Mouse (Mus musculus): ENCODE data around the gene Vac14.

Vac14 gene

DNA sequence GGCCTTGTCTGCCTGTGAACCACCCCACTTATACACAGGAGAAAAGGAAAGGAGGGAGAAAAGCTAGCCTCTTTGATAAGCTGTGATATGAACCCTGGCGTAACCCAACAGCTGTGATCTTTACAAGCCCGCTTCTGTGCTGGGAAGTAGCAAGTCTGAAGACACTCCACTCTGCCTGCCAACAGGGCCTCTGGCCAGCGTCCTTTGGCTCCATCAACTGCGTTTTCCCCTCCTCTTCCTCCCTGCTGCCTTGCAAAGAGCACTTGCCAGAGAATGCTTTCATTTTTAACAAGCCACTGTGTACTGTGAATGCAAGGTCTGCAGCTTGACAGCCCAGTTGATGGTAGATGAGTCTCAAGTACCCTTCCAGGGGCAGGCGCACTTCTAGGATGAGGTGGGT is 69.3 kb downstream of the Vac14 start:
- no peak for DNase-seq (ENCODE audit: low spot score)

DNA sequence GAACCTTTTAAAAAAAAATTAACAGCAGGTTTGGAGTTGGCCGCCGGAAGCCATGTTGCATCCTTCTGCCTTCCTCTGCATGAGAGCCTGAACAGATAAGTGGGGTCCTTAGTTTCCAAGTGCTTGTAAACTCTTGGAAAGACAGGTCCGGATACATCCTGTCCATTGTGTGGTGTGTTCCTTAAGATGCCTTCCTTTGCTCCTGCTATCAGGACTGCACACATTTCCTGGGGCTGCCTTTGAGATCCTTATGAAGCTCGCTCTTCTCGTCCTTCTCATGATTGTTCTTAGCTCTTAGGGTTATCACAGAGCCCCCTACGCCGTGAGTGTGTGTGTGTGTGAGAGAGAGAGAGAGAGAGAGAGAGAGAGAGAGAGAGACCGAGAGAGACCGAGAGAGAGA is 71.6 kb downstream of the Vac14 start:
- no peak for DNase-seq (ENCODE audit: low spot score)

DNA sequence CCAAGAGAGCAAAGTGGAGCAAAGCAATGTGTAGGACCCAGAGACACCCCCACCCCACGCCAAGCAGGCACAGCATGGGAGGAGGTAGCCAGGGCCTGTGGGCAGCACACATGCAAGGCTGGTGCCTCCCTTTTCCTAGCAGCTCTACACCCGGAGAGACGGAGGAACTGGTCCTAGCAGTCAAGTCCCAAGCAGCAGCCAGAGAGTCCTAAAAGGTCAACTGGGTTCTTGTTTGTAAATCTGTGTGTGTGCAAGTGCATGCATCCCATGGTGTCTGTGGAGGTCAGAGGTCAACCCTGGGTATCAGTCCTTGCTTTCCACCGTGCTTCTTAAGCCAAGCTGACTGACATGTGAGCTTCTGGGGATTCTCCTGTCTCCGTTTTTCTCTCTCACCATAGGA is 75.8 kb downstream of the Vac14 start:
- DNase-seq (ENCODE audit: low spot score): no peak

DNA sequence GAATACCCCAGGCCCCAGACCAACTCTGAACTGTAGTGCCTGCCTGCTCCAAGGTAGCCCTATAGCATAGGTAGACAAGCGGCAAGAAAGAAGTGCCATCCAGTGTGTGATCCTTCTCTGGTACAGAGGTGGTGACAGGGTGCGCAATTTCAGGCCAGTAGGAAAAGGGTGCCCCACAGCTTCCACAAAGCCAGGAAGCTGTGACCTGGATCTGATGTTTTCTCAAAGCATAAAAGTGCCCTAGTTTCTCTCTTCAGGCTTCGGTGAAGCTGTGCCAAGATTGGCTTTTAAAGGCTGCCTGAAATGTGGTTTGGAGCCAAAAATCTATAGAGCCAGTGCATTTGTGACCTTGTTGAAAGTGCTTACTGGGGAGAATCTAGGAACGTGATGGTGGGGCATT is 76.4 kb downstream of the Vac14 start:
- DNase-seq (ENCODE audit: low spot score): no peak

DNA sequence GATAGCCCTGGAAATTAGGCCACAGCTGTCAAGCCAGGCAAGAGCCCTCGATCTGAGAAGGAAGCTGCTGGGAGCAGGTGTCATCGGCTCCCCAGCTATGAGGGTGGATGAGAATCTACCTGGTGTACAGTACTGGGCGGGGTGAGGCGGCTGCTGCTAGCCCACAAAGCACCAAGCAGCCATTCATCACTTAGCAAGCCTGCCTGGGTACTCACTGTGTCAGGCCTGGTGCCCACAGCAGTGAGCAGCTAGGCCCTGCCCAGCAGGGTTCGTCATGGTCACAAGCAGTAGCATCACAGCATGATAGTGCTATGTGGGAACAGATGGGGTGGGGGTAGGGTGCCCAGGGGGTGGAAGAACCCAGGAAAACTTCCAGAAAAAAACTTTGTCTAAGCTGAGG is 77.0 kb downstream of the Vac14 start:
- DNase-seq (ENCODE audit: low spot score): no peak

DNA sequence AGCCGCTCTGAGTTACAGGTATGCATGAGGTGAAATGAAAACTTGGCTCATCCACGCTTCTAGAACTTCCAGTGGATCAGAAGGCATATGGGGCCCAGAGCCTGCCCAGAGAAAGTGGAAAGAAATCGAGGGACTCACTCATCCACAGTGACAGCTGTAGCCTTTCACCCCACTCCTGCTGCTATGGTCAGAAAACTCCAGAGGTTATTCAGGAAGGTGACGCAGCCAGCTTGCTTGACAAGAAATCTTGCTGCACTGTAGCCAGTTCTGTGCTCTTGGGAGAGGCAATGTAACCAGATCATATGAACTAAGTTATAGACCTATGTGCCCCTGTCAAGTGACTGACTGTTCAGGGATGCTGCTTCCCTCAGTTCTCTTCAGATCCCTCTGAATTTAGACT is 77.7 kb downstream of the Vac14 start:
- no peak for DNase-seq (ENCODE audit: low spot score)

DNA sequence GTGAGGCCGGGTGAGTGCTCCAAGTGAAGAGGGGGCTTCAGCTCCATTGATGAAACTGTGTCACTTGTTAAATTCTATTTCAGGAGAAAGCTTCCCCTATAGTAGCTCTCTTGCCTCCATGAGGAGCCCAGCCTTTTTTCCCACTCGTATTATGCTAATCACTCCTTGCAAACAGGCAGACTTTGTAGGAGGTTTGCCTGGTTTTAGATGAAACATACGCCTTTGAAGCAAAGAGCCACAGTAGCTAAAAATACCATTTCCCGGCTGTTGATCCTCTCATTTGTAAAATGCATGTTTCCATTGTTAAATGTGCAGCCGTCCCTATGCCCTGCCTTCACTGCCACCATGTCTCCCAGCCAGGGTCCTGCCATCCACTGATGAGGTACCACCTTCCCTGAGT is 79.2 kb downstream of the Vac14 start:
- DNase-seq (ENCODE audit: low spot score): no peak

DNA sequence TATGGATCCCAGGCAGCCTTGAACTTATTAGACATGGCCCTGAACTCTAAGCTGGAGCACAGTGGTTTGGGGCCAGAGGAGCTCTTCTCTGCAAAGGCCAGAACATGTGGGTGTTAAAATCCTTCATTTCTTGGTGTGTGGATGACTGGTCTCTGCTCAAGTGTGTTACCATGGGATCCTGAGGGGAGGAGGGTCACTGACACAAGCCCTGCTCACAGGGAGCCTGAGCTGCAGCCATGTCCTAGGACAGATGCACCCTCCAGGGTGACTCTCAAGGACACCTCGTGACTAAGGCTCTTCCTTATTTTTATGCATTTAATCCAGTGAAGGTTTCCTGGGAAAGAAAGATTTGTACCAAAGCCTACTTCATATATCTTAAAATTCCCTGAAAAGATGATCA is 79.7 kb downstream of the Vac14 start:
- DNase-seq (ENCODE audit: low spot score): no peak

DNA sequence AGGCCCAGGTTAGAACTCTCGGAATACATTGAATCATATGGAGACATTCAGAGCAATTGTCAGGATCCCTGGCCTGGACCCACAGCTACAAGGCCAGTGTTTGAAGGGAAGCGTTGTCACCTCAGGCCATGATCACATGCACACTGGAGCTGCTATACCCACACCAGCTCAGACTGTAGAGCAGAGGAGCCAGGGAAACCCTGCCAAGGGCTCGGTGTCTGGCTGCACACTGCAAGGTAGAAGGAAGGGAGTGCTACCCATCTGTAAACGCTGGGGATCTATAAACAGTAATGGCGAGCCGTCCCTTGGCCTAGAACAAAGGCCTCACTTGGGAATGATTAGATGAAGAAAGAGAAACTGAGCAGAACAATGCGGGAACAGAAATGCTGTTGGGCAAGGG is 81.1 kb downstream of the Vac14 start:
- DNase-seq (ENCODE audit: low spot score): no peak

DNA sequence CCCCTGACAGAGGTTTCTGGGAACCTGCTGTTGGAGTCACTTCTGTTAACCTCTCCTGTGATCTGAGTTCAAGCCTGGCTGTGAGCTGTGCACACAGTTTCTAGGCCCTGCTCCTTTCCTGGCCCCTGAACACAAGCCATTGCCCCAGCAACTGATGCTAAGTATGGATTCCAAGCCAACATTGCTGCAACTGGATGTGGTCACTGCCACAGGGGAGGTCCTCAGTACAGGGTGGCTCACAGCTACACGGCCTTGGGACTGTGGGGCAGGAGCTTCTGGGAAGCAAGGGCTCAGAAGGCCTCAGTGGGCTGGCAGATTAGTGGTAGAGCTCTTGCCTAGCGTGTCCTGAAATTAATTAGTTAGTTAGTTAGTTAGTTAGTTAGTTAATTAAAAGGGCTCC is 82.2 kb downstream of the Vac14 start:
- DNase-seq (ENCODE audit: low spot score): no peak

DNA sequence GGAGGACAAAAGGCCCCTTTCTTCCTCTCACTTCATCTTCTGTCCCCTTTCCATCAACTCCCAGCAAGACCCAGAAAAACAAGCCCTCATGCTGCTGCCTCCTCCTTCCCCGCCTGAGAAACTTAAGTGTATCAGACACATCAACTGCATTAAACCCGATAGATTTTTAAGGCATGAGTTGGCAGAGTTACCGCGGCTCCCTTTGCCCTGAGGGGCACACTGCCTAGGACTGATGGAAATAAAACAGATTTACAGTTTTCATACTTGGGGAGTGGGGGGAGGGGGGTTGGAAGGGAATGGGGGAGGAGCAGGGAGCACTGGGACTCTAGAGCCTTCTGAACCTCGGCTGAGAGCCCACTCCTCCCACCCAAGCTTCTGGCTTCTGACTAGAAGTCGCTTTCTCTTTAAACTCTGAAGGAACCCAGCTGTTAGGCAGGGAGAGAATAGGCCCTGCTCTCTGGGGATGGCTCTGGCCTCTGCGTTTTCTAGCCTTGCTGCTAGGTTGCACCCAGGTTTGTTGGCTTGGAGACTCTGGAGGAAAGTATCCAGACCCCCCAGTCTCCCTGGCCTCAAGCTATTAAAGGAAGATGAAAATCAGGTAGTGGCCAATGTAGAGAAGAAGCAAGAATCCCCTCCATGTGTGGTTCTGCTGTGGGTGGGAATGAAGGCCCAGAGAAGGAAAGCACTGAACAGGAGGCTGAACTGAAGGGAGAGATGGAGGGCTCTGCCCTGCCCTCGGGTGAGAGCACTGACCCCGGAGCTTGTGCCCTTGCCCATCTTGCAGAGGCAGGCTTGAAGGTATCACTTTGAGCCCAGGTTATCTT is 84.5 kb downstream of the Vac14 start:
- DNase-seq (ENCODE audit: low spot score): no peak

DNA sequence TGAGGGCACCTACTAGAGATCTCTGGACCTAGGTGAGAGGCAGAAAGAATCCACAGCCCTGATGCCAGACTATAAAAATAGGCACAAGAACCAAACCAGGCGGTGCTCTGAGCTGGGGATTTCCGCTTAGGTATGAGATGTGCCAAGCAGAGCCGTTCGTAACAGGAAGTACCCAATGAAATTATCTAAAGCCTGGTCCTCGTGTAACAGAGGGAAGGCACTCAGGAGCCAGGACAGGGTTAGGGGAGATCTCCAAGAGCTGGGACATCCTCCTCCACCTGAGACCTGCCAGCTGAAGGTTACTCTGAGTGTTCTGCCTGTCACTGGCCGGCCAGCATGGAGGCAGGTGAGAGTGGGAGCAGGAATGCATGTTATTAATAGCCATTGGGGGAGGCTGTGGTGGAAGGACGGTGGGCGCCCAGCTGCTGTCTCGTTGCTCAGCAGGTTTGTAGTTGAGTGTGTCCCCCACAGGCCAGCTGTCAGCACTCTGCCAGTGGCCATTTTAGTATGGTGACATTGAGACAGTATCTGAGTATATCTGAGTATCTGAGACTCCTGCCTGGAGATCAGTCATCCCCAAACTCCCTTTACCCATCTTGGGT is 85.2 kb downstream of the Vac14 start:
- no peak for DNase-seq (ENCODE audit: low spot score)

DNA sequence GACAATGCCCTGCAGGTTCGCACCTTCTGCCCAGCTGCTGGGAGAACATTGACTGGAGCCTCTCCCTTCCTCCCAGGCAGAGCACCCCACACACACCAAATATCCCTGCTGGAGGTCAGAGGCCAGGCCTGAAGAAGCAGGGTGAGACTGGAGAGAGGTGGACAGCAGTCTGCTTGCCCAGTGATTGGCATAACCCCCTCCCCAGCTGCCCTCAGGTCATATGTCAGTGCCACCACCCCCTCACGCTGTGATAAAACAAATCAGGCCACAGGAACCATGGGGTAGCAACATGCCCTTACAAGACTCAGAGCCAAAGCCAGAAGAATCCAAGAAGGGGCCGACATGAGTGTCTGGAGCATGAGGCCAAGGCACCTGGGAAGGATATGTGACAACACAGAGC is 85.7 kb downstream of the Vac14 start:
- no peak for DNase-seq (ENCODE audit: low spot score)

DNA sequence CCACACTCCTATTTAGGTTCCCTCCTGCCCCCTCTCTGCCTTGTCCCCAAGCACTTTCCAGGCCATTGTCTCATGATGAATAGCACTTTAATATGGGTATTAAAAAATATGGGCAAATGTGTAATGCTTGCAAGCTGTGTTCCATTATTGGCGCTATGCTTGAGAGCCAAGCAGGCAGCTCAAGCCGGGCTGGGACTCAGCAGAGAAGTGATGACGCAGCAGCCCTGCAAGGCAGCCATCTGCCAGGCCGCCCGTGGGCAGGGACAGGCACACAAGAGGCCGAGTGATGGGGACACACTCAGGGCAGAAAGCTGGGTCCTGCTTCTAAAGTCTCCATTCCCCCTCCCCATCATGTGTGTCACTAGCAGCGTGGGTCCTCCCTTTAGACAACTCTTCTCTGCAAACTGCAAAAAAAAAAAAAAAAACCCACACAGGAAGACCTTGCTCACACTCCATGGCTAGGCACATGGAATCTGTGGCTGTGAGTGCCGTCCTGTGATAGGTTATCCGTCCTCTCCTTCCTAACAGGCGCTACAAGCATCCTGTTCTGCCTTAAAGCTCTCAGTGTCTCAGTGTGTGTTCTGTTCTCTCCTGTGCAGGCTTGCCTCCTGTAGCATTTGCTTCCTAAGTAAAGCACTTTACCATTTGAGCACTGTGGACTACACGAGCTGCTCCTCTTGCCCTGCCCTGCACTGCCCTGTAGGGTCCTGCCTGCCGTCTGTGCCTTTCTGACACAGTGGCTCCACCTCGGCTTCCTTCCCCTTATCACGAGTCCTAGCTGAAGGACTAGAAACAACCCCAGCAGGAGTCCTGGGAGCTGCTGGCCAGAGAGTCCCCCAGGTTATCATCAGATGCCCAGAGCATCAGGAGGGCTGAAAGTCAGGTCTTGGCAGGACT is 87.3 kb downstream of the Vac14 start:
- no peak for DNase-seq (ENCODE audit: low spot score)

DNA sequence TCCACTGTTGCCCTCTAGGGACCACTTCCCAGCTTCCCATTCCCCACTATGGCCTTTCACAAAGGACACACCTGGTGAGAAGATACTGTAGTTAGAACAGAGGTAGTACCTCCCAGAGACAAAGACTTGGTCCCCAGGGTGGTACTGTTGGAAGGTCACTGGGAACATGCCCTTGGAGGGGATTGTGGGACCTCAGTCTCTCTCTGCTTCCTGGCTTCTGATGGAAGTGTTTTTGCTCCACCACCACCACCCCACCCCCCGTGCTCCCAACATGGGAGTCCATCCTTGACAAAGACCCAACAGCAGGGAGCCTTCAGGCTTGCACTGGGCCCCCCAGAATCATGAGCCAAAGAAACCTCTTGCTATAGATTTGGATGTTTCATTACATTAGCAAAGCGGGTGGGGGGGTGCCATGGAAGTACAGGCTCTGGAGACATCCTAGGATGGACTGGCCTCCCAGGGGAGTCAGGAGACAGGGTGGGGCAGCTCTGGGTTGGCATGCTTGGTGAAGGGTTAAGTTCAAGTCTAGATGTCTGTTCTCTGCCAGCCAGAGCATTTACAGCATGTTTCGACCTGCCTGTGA is 88.0 kb downstream of the Vac14 start:
- no peak for DNase-seq (ENCODE audit: low spot score)

DNA sequence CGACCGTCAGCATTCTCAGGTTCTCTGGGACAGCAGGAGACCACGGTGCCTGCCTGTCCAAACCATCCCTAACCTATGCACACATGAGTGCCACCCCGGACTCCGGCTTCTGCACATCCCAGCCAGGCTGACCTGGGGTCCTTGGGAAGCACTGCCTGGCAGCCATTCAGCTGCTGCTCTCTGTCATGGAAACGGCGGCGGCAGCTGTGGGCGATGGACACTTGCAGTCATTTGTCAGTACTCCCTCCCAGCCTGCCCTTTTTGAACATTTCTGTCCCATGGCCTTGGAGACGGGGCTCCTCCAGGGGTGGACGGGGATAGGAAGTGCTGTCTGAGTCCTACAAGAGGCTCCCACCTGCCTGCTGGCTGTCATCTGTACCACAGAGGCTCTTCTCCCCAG is 90.0 kb downstream of the Vac14 start:
- DNase-seq (ENCODE audit: low spot score): no peak

DNA sequence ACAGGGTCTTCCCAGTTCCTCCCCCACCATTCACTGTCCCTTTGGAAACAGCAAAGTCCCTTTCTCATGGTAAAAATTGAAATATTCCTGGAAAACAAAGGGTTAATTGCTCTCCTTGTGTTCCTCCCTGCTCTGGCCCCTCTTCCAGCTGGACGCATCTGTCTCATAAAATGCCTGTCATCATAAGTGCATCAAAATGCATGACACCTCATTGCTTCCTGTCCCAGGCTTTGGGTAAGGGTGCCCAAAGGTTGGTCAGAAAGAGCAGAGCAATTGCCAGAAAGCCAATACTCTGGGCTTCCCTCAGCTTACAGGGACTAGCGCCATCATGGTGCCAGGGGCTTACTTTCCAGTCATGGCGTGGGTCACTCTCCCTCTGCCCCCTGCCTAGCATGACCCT is 92.2 kb downstream of the Vac14 start:
- DNase-seq (ENCODE audit: low spot score): no peak

DNA sequence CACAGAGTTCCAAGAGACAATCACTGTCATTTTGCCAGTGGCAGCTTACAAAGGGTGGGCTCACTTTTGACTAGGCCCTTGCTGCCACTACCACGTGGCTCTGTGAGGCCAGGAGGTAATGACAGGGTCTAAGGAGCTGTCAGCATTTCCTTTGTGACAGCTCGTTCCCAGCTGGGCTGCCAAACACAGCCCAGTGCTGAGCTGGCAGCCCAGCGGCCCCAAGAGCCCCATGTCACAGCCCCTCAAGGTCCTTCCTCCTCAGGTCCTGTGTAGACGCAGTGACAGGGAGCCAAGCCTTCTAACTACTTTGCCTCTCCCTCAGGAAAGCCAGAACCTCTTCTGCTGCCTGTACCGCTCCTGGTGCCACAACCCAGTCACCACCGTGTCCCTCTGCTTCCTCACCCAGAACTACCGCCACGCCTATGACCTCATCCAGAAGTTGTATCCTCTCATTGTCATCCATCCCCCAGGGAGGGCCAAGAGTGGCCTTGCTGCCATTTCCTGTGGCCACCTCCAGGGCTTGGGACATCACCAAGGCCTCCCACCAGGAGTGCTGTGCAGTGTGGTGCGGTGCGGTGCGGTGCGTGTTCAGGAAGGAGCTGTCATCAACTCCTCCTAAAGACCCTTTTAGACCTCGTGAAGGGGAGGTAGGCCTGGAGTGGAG is 93.0 kb downstream of the Vac14 start:
- DNase-seq (ENCODE audit: low spot score): no peak

DNA sequence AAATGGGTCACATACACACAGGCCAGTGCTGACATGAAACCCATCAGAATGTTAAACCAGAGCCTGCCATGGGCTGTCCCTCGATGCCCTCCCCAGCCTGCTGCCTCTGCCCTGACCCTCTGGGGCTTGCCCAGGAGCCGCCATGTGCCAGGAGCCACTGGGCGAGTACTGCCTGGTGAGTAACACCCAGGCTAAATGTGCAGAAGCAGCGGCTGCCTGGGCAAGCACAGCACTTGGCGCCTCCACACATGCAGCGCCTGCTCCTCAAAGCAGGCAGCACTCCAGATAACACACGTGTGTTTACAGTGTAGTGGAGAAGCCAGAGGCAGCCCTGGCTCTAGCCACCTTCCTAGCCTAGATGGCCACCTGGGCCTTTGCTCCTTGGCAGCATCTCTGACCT is 94.7 kb downstream of the Vac14 start:
- peak; percentile 50 for DNase-seq (ENCODE audit: low spot score)

DNA sequence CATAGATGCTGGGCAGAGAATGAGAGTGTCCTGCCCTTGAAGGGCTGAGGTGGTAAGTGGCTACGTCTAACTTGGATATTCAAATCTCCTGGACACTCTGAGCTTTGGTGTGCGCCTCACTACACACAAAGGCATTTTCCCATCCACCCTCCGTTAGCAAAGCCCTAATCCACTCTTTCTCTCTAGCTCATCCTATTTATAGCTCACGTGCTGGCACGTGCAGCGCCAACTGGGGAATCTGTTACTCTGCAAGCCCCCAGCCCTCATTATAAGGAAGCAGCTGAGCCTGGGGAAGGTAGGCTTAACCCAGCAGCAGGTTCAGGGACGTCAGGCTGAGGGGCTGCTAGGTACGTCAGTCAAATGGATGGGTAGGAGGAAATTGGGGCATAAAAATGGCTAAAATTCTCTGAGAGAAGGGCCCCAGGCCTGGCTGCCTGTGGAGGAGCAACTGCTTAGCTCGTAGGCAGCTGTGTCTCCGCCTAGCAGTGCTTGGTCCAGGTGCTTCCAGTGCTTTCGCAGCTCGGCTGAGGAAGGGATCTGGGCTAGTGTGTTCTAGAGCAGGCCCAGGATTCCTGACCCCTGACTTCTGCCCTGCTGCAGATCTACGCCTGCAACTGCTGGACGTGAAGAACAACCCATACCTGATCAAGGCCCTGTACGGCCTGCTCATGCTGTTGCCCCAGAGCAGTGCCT is 96.6 kb downstream of the Vac14 start:
- DNase-seq (ENCODE audit: low spot score): no peak

DNA sequence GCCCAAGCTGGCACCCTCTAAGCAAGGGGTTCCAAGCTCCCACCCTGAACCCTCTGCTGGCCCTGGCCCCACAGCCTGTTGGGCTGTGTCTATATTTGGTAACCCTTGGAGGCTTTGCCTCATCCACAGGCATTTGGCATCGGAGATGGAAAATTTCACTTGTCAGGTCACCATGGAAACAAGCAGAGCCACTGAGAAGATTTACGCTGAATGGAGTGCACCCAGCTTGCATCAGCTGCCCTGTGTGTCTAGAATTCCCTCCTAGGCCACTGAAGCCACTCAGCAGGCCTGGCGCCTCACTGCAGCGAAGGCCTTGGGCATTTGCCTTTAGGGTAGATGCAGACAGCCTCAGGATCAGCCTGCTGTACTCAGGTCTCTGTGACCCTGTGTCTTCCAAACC is 97.7 kb downstream of the Vac14 start:
- DNase-seq (ENCODE audit: low spot score): peak; percentile 92

All from MN1 (cell line).